Mouse (Mus musculus) subcutaneous adipose tissue, adult 2 months (tissue): Measurements from ENCODE around the gene Vps53. TPM values are rescaled to one million over a fixed set of nuclear protein-coding genes. Genes with fewer than 3 reads are reported as not detected.

Source experiments
- polyA plus RNA-seq: library from polyadenylated mRNA; depleted of rRNA; stranded (reverse); fragments of >200 nt; gene quantifications from 2 replicates; pipeline ENCODE4 v1.2.3, GENCODE M21; 2012; ENCODE audit warnings: low replicate concordance; rRNA removed

Gene Vps53
- polyA plus RNA-seq, result 30.9 and 34.8 TPM in 2 replicates

GRCm38 (mm10) chr11:76179495-76180145, at the start of gene Vps53, which contains the start of gene Fam57a:
TSS of gene Vps53 (minus strand) at chr11:76179647.
TSS of gene Fam57a (plus strand) at chr11:76179671.

GRCm38 (mm10) chr11:76217390-76217800, 37.9 kb upstream of the Vps53 start, which contains the start of the genes Dbil5 and Gemin4:
TSS of gene Dbil5 (plus strand) at chr11:76217608.
TSS of gene Gemin4 (minus strand) at chr11:76217664.

GRCm38 (mm10) chr11:76027139-76028071, 152.0 kb downstream of the Vps53 start, which contains the start of gene Rflnb:
TSS of gene Rflnb (minus strand) at chr11:76027782.

GRCm38 (mm10) chr11:75999440-76000155, 179.8 kb downstream of the Vps53 start, which contains the start of gene 1700016K19Rik:
TSS of gene 1700016K19Rik (plus strand) at chr11:75999912.

Other genes starting within 250 kb of the Vps53 start
- 3.5 and 8.7 TPM in 2 replicates for gene Rph3al, start 241.2 kb downstream of the Vps53 start, polyA plus RNA-seq
- gene 1700016K19Rik, start 179.7 kb downstream of the Vps53 start, polyA plus RNA-seq, result 0.18 TPM in 1 of 2 replicates, not detected in the other
- 38.9 and 88.7 TPM in 2 replicates for gene Rflnb, start 151.9 kb downstream of the Vps53 start, polyA plus RNA-seq
- 13.5 and 32.9 TPM in 2 replicates for gene Fam57a, start within 50 bp of the Vps53 start, polyA plus RNA-seq
- gene Dbil5, start 38.0 kb upstream of the Vps53 start, polyA plus RNA-seq, result 0.35 and 1.4 TPM in 2 replicates
- gene Gemin4, start 38.0 kb upstream of the Vps53 start, polyA plus RNA-seq, result 6.1 and 16.4 TPM in 2 replicates
- gene Mrm3, start 64.1 kb upstream of the Vps53 start, polyA plus RNA-seq, result 10.0 and 10.2 TPM in 2 replicates
- gene Glod4, start 64.1 kb upstream of the Vps53 start, polyA plus RNA-seq, result 13.7 and 14.2 TPM in 2 replicates
- 13.5 and 54.3 TPM in 2 replicates for gene Nxn, start 219.5 kb upstream of the Vps53 start, polyA plus RNA-seq
- 12.5 and 14.8 TPM in 2 replicates for gene Timm22, start 227.3 kb upstream of the Vps53 start, polyA plus RNA-seq